Mouse (Mus musculus) small intestine, adult 2 months (tissue): ENCODE results near the gene Gm43064.

Source experiments
- CTCF ChIP-seq: fragments of 200-500 bp; IDR thresholded peaks from 2 replicates; pipeline ENCODE4 v1.5.1; 2012; ENCODE audit warnings: low read depth, mild to moderate bottlenecking, control low read depth, inconsistent platforms, low read length, moderate library complexity, mixed read lengths; ENCODE audit not compliant: insufficient replicate concordance, insufficient read length; ENCODE audit errors: extremely low read depth
- POLR2A ChIP-seq: fragments of 200-500 bp; IDR thresholded peaks from 2 replicates; pipeline ENCODE4 v1.6.1; 2012; ENCODE audit warnings: low read depth, mild to moderate bottlenecking, control low read depth, inconsistent platforms, low read length, moderate library complexity

DNA sequence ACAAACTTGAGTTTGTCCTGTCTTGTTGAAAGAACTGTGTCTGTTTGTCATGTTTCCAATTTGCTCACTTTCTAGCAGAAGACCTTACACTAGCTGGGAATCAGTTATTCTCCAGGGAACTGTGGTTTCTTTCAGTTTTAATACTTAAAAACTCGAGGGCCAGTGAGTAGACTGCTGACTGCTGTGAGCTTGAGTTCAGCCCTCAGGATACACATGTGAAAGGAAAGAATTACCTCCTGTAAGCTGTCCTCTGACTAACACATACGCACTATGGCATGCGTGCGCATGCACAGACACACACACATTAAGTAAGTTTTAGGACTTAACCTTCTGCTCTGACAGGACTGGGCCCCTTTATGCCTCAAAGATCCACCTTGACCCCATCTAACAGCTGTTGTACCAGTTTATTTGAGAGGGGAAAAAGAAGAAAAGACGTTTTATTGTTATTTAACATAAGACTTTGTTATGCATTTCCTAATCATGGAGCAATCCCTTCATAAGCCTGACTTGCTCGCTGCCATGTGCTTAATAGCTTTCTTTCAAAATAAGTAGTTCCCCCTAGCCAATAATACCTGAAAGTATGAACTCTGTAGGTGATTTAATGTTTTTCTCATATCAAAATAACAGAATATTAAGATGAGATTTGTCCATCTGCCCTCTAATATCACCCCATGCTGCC lies 26.0 kb downstream of the Gm43064 start:
- no peak for TF ChIP-seq CTCF
- TF ChIP-seq POLR2A = no peak
